Comparison of ENCODE assay signal across 9 mouse cellular contexts in genomic region chr3:151891760-151892253, GRCm38 (mm10). TPM values are rescaled to one million over a fixed set of nuclear protein-coding genes. Genes with fewer than 3 reads are reported as not detected.
DNase-seq lines count a peak whose midpoint lies in the region; ATAC-seq lines count a peak whose summit lies in the region.
"Had no signal": no experiment of that assay in that cellular context is flagged by ENCODE, and none has a peak within 500 bp of the region (broad histone marks: within the 10 kb centered on the region; RNA-seq: fewer than 3 reads in every experiment).

No protein-coding gene starts in this region.

- H3K9ac ChIP-seq in embryonic facial prominence, embryonic 12.5 days = no peak overlapping the region
- no peak overlapping the region for H3K9ac ChIP-seq in limb, embryonic 13.5 days
- no peak overlapping the region for H3K9ac ChIP-seq in neural tube, embryonic 11.5 days (ENCODE audit: low read length)
- H3K9ac ChIP-seq: liver, embryonic 15.5 days had no signal

- 11% methylated on average over 6 of the region's 6 CpGs for WGBS in embryonic facial prominence, embryonic 12.5 days
- WGBS in limb, embryonic 13.5 days = 2% methylated on average over 6 of the region's 6 CpGs
- 11% methylated on average over 6 of the region's 6 CpGs for WGBS in neural tube, embryonic 11.5 days

- H3K36me3 ChIP-seq in embryonic facial prominence, embryonic 12.5 days = no peaks in the 10 kb centered on the region
- H3K36me3 ChIP-seq in limb, embryonic 13.5 days = no peaks in the 10 kb centered on the region
- H3K36me3 ChIP-seq in neural tube, embryonic 11.5 days (ENCODE audit: control insufficient read depth, insufficient read depth, low read length) = no peaks in the 10 kb centered on the region
- H3K36me3 ChIP-seq: liver, embryonic 15.5 days had no signal

- peak; percentile 89 for ATAC-seq in embryonic facial prominence, embryonic 12.5 days (ENCODE audit: insufficient number of reproducible peaks, insufficient read depth, low FRiP score, low TSS enrichment)
- peak; percentile 95 for ATAC-seq in limb, embryonic 13.5 days (ENCODE audit: low FRiP score, low read depth)
- no peak; the same call in 1 of the 2 replicates for ATAC-seq in neural tube, embryonic 11.5 days (ENCODE audit: insufficient read depth, low FRiP score, low TSS enrichment)
- no peak for ATAC-seq in megakaryocyte, adult 5-6 weeks (ENCODE audit: poor library complexity, severe bottlenecking)
- no peak for ATAC-seq in CD4-positive, CD25-positive, alpha-beta regulatory T cell, adult 4 months

- no peak overlapping the region for H3K4me3 ChIP-seq in embryonic facial prominence, embryonic 12.5 days
- no peak overlapping the region for H3K4me3 ChIP-seq in limb, embryonic 13.5 days
- no peak overlapping the region for H3K4me3 ChIP-seq in neural tube, embryonic 11.5 days (ENCODE audit: low read depth, low read length)
- H3K4me3 ChIP-seq: liver, embryonic 15.5 days had no signal

- H3K27me3 ChIP-seq in embryonic facial prominence, embryonic 12.5 days = no peaks in the 10 kb centered on the region
- no peaks in the 10 kb centered on the region for H3K27me3 ChIP-seq in limb, embryonic 13.5 days
- H3K27me3 ChIP-seq in neural tube, embryonic 11.5 days (ENCODE audit: control insufficient read depth, insufficient read depth, low read length) = no peaks in the 10 kb centered on the region
- H3K27me3 ChIP-seq: liver, embryonic 15.5 days had no signal

- DNase-seq in brain, adult 2 months (ENCODE audit: low read depth, low spot score) = peak; percentile 51
- DNase-seq in heart, adult 9 months (ENCODE audit: low spot score in 2 of 2) = peak; percentile 82 to 88
- DNase-seq in kidney, adult 9 months = peak; percentile 72
- DNase-seq in neural tube, embryonic 11.5 days (ENCODE audit: low spot score) = peak; percentile 69

- no peaks in the 10 kb centered on the region for H3K9me3 ChIP-seq in embryonic facial prominence, embryonic 12.5 days
- no peaks in the 10 kb centered on the region for H3K9me3 ChIP-seq in limb, embryonic 13.5 days
- no peaks in the 10 kb centered on the region for H3K9me3 ChIP-seq in neural tube, embryonic 11.5 days (ENCODE audit: control insufficient read depth, low read length)
- H3K9me3 ChIP-seq: liver, embryonic 15.5 days had no signal

- H3K4me1 ChIP-seq in embryonic facial prominence, embryonic 12.5 days = peaks cover 25% of the 10 kb centered on the region
- H3K4me1 ChIP-seq in limb, embryonic 13.5 days = peaks cover 25% of the 10 kb centered on the region
- peaks cover 3% of the 10 kb centered on the region; the same call in 1 of the 2 replicates for H3K4me1 ChIP-seq in neural tube, embryonic 11.5 days (ENCODE audit: control insufficient read depth, insufficient read depth, low read length)
- H3K4me1 ChIP-seq: liver, embryonic 15.5 days had no signal

- H3K4me2 ChIP-seq in embryonic facial prominence, embryonic 12.5 days (replicated peaks) = no peak overlapping the region
- peak overlapping the region; percentile 37 for H3K4me2 ChIP-seq in limb, embryonic 13.5 days (replicated peaks)
- no peak overlapping the region for H3K4me2 ChIP-seq in neural tube, embryonic 11.5 days (ENCODE audit: low read depth)
- H3K4me2 ChIP-seq: liver, embryonic 15.5 days had no signal

- peak overlapping the region; percentile 90 for H3K27ac ChIP-seq in embryonic facial prominence, embryonic 12.5 days
- peak overlapping the region; percentile 79 for H3K27ac ChIP-seq in limb, embryonic 13.5 days
- no peak overlapping the region; the same call in 1 of the 2 replicates for H3K27ac ChIP-seq in neural tube, embryonic 11.5 days (ENCODE audit: low read depth, low read length)
- H3K27ac ChIP-seq: liver, embryonic 15.5 days had no signal

RNA-seq across cellular contexts. Expression of gene Ptgfr, which starts 54.4 kb away (rescaled TPM):
- polyA plus RNA-seq in embryonic facial prominence, embryonic 12.5 days (2016; fragmentation: Nextera tagmentation; extraction: Ambion mirVana) = 3.3 and 4.5 TPM in 2 replicates
- polyA plus RNA-seq in limb, embryonic 13.5 days (2015; fragmentation: Nextera tagmentation; extraction: Ambion mirVana) = 5.8 and 6.2 TPM in 2 replicates
- polyA plus RNA-seq in neural tube, embryonic 11.5 days (2014; fragmentation: Nextera tagmentation; extraction: Ambion mirVana) = 2.1 and 3.2 TPM in 2 replicates
- total RNA-seq in megakaryocyte, adult 5-6 weeks (2015) = not detected in 2 replicates
- 0.12 and 0.18 TPM in 2 replicates for total RNA-seq in megakaryocyte, adult 5-6 weeks (2017)
- polyA plus RNA-seq in CD4-positive, CD25-positive, alpha-beta regulatory T cell, adult 4 months (2017; shearing (Covaris generic)) = not detected

Comparison
In these comparisons a context has a peak if more than half of its experiments do, and no peak if none do; other contexts are left out.
1. ATAC-seq: peak in embryonic facial prominence, embryonic 12.5 days (single experiment) and limb, embryonic 13.5 days (single experiment); none in neural tube, embryonic 11.5 days (single experiment), megakaryocyte, adult 5-6 weeks (single experiment) and CD4-positive, CD25-positive, alpha-beta regulatory T cell, adult 4 months (single experiment).
2. Peak in every context shown above with its lines, with median percentiles within 50 percentile points of each other: DNase-seq.